Mouse (Mus musculus): ENCODE data around the gene Pdyn. TPM values are rescaled to one million over a fixed set of nuclear protein-coding genes. Genes with fewer than 3 reads are reported as not detected.

The Pdyn gene
- total RNA-seq (2022): 10 to 100 TPM; 45.0 to 64.2 (median 51.7) TPM

GRCm38 (mm10) chr2:129699484-129700158 is at the start of gene Pdyn:
Gene Pdyn (minus strand): TSS chr2:129699844.
- no peak for DNase-seq (ENCODE audit: low spot score in 2 of 2)

- no peak for DNase-seq (ENCODE audit: low spot score in 2 of 2)
These were observed 42.4 kb upstream of the Pdyn start for GRCm38 (mm10) chr2:129742016-129742415.

GRCm38 (mm10) chr2:129740515-129740914 is 40.9 kb upstream of the Pdyn start:
- peak in 1 of 2 experiments; percentile 34 for DNase-seq (ENCODE audit: low spot score in 2 of 2)

GRCm38 (mm10) chr2:129734031-129734430 is 34.4 kb upstream of the Pdyn start:
- DNase-seq (ENCODE audit: low spot score in 2 of 2): peak in 1 of 2 experiments; percentile 40

- peak in 1 of 2 experiments; percentile 14 for DNase-seq (ENCODE audit: low spot score in 2 of 2)
These were observed 30.0 kb upstream of the Pdyn start for GRCm38 (mm10) chr2:129729681-129730080.

- DNase-seq (ENCODE audit: low spot score in 2 of 2): no peak
These were observed 16.0 kb upstream of the Pdyn start for GRCm38 (mm10) chr2:129715671-129716070.

GRCm38 (mm10) chr2:129713026-129713544 is 13.4 kb upstream of the Pdyn start:
- DNase-seq (ENCODE audit: low spot score in 2 of 2): no peak

GRCm38 (mm10) chr2:129696059-129696458 is 3.6 kb downstream of the Pdyn start:
- peak in 1 of 2 experiments; percentile 25 for DNase-seq (ENCODE audit: low spot score in 2 of 2)

GRCm38 (mm10) chr2:129694303-129694702 is 5.3 kb downstream of the Pdyn start:
- no peak for DNase-seq (ENCODE audit: low spot score in 2 of 2)

- no peak for DNase-seq (ENCODE audit: low spot score in 2 of 2)
These were observed 7.0 kb downstream of the Pdyn start for GRCm38 (mm10) chr2:129692694-129693093.

- no peak for DNase-seq (ENCODE audit: low spot score in 2 of 2)
These were observed 9.9 kb downstream of the Pdyn start for GRCm38 (mm10) chr2:129689694-129690093.

GRCm38 (mm10) chr2:129688036-129688625 is 11.5 kb downstream of the Pdyn start:
- DNase-seq (ENCODE audit: low spot score in 2 of 2): no peak

GRCm38 (mm10) chr2:129686908-129687307 is 12.7 kb downstream of the Pdyn start:
- no peak for DNase-seq (ENCODE audit: low spot score in 2 of 2)

GRCm38 (mm10) chr2:129684014-129684413 is 15.6 kb downstream of the Pdyn start:
- peak in 1 of 2 experiments; percentile 3 for DNase-seq (ENCODE audit: low spot score in 2 of 2)

- no peak for DNase-seq (ENCODE audit: low spot score in 2 of 2)
These were observed 19.4 kb downstream of the Pdyn start for GRCm38 (mm10) chr2:129680236-129680635.

GRCm38 (mm10) chr2:129679066-129679465 is 20.6 kb downstream of the Pdyn start:
- peak in 1 of 2 experiments; percentile 1 for DNase-seq (ENCODE audit: low spot score in 2 of 2)

- no peak for DNase-seq (ENCODE audit: low spot score in 2 of 2)
These were observed 22.0 kb downstream of the Pdyn start for GRCm38 (mm10) chr2:129677664-129678063.

- DNase-seq (ENCODE audit: low spot score in 2 of 2): peak; percentile 35 to 83
These were observed 24.6 kb downstream of the Pdyn start for GRCm38 (mm10) chr2:129674935-129675634.

- no peak for DNase-seq (ENCODE audit: low spot score in 2 of 2)
These were observed 27.7 kb downstream of the Pdyn start for GRCm38 (mm10) chr2:129671911-129672310.

- no peak for DNase-seq (ENCODE audit: low spot score in 2 of 2)
These were observed 37.2 kb downstream of the Pdyn start for GRCm38 (mm10) chr2:129662484-129662883.

GRCm38 (mm10) chr2:129660020-129660419 is 39.6 kb downstream of the Pdyn start:
- no peak for DNase-seq (ENCODE audit: low spot score in 2 of 2)

GRCm38 (mm10) chr2:129658796-129659195 is 40.8 kb downstream of the Pdyn start:
- DNase-seq (ENCODE audit: low spot score in 2 of 2): no peak

Measured in left cerebral cortex, adult 8-10 months (tissue).